Mouse (Mus musculus) brain, embryonic 14.5 days (tissue): ENCODE measurements around the gene Ush2a.

Experiments
- CTCF ChIP-seq: fragments of 200-500 bp; IDR thresholded peaks from 2 replicates; pipeline ENCODE4 v1.5.1; 2012; ENCODE audit warnings: inconsistent platforms, mild to moderate bottlenecking, moderate library complexity, borderline replicate concordance; ENCODE audit not compliant: insufficient read depth, insufficient read length; ENCODE audit errors: extremely low read depth
- POLR2A ChIP-seq: fragments of 200-500 bp; IDR thresholded peaks from 2 replicates; pipeline ENCODE4 v1.6.1; 2012; ENCODE audit warnings: mild to moderate bottlenecking, inconsistent platforms, borderline replicate concordance; ENCODE audit not compliant: poor library complexity, insufficient read depth, insufficient read length, severe bottlenecking; ENCODE audit errors: extremely low read depth

DNA sequence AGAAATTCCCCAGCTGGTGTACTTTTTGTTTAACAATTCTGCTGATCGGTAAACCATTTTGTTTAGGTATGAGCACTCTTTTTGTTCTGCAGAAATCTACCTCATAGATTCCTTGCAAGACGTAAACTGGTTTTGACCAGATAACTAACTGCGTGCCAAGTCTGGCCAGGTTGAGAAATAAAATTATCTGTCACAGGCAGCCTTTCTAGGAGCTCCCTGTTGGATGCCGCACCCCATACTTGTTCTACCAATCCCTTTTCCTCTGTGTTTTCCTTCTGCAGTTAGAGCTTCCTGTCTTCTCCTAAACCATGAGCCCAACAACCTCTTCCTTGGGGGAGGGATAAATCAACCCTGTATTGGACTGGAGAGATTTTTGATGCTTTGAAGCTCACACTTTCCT, 145.4 kb downstream of the Ush2a start:
- TF ChIP-seq POLR2A (no peak), CTCF (no peak)
